Mouse (Mus musculus): ENCODE measurements around the gene Lama5. TPM values are rescaled to one million over a fixed set of nuclear protein-coding genes. Genes with fewer than 3 reads are reported as not detected.

The Lama5 gene
- polyA plus RNA-seq, 1 experiment from 2014 or later: 17.7 TPM

- Histone ChIP-seq H3K4me3 (ENCODE audit: low read length) (no peak overlapping the region), H3K4me2 (ENCODE audit: low read depth, low read length) (no peak overlapping the region), H3K4me1 (ENCODE audit: control insufficient read depth, insufficient read depth, low read length) (no peaks in the 10 kb centered on the region), H3K36me3 (ENCODE audit: control insufficient read depth, insufficient read depth) (peaks cover 9% of the 10 kb centered on the region), H3K9ac (ENCODE audit: low read length) (no peak overlapping the region), H3K27ac (ENCODE audit: low read length) (no peak overlapping the region), H3K9me3 (replicated peaks; ENCODE audit: control insufficient read depth, low read length) (no peaks in the 10 kb centered on the region), H3K27me3 (ENCODE audit: control insufficient read depth, insufficient read depth, low read length) (no peaks in the 10 kb centered on the region)
- ATAC-seq (replicated peaks; ENCODE audit: extremely low read depth, insufficient read depth, low FRiP score): no peak
- WGBS: 89% methylated on average over 10 of the region's 10 CpGs
Measured at GRCm38 (mm10) chr2:180198782-180199181, 26.9 kb downstream of the Lama5 start.

- peaks cover 12% of the 10 kb centered on the region for H3K36me3 ChIP-seq (ENCODE audit: control insufficient read depth, insufficient read depth)
- H3K4me2 ChIP-seq (ENCODE audit: low read depth, low read length): no peak overlapping the region
Measured at GRCm38 (mm10) chr2:180197323-180198037, 28.2 kb downstream of the Lama5 start.

GRCm38 (mm10) chr2:180196610-180197322, 28.9 kb downstream of the Lama5 start:
- no peaks in the 10 kb centered on the region for H3K4me1 ChIP-seq (ENCODE audit: control insufficient read depth, insufficient read depth, low read length)
- WGBS: 70% methylated on average over 11 of the region's 12 CpGs
- ATAC-seq (replicated peaks; ENCODE audit: extremely low read depth, insufficient read depth, low FRiP score): no peak
- H3K9ac ChIP-seq (ENCODE audit: low read length): no peak overlapping the region
- no peaks in the 10 kb centered on the region for H3K27me3 ChIP-seq (ENCODE audit: control insufficient read depth, insufficient read depth, low read length)
- H3K9me3 ChIP-seq (replicated peaks; ENCODE audit: control insufficient read depth, low read length): no peaks in the 10 kb centered on the region
- H3K27ac ChIP-seq (ENCODE audit: low read length): no peak overlapping the region
- peaks cover 12% of the 10 kb centered on the region for H3K36me3 ChIP-seq (ENCODE audit: control insufficient read depth, insufficient read depth)
- H3K4me2 ChIP-seq (ENCODE audit: low read depth, low read length): no peak overlapping the region
- H3K4me3 ChIP-seq (ENCODE audit: low read length): no peak overlapping the region

More at GRCm38 (mm10) chr2:180197323-180198037, 28.2 kb downstream of the Lama5 start:
- no peaks in the 10 kb centered on the region for H3K4me1 ChIP-seq (ENCODE audit: control insufficient read depth, insufficient read depth, low read length)
- no peak for ATAC-seq (replicated peaks; ENCODE audit: extremely low read depth, insufficient read depth, low FRiP score)
- no peaks in the 10 kb centered on the region for H3K27me3 ChIP-seq (ENCODE audit: control insufficient read depth, insufficient read depth, low read length)
- no peak overlapping the region for H3K27ac ChIP-seq (ENCODE audit: low read length)
- no peaks in the 10 kb centered on the region for H3K9me3 ChIP-seq (replicated peaks; ENCODE audit: control insufficient read depth, low read length)
- no peak overlapping the region for H3K9ac ChIP-seq (ENCODE audit: low read length)
- no peak overlapping the region for H3K4me3 ChIP-seq (ENCODE audit: low read length)
- 83% methylated on average over 10 of the region's 10 CpGs for WGBS

GRCm38 (mm10) chr2:180187362-180187761, 38.3 kb downstream of the Lama5 start:
- no peak overlapping the region for H3K4me2 ChIP-seq (ENCODE audit: low read depth, low read length)
- 88% methylated on average over 11 of the region's 11 CpGs for WGBS
- no peak for ATAC-seq (replicated peaks; ENCODE audit: extremely low read depth, insufficient read depth, low FRiP score)
- no peak overlapping the region for H3K9ac ChIP-seq (ENCODE audit: low read length)
- peaks cover 6% of the 10 kb centered on the region; the same call in 1 of the 2 replicates for H3K36me3 ChIP-seq (ENCODE audit: control insufficient read depth, insufficient read depth)
- no peak overlapping the region for H3K4me3 ChIP-seq (ENCODE audit: low read length)
- H3K4me1 ChIP-seq (ENCODE audit: control insufficient read depth, insufficient read depth, low read length): no peaks in the 10 kb centered on the region
- no peak overlapping the region for H3K27ac ChIP-seq (ENCODE audit: low read length)
- H3K9me3 ChIP-seq (replicated peaks; ENCODE audit: control insufficient read depth, low read length): no peaks in the 10 kb centered on the region
- no peaks in the 10 kb centered on the region for H3K27me3 ChIP-seq (ENCODE audit: control insufficient read depth, insufficient read depth, low read length)

- no peak overlapping the region for H3K9ac ChIP-seq (ENCODE audit: low read length)
- WGBS: 86% methylated on average over 14 of the region's 14 CpGs
- H3K27me3 ChIP-seq (ENCODE audit: control insufficient read depth, insufficient read depth, low read length): no peaks in the 10 kb centered on the region
- peaks cover 9% of the 10 kb centered on the region; the same call in 1 of the 2 replicates for H3K36me3 ChIP-seq (ENCODE audit: control insufficient read depth, insufficient read depth)
- H3K4me1 ChIP-seq (ENCODE audit: control insufficient read depth, insufficient read depth, low read length): no peaks in the 10 kb centered on the region
- H3K27ac ChIP-seq (ENCODE audit: low read length): no peak overlapping the region
- H3K9me3 ChIP-seq (replicated peaks; ENCODE audit: control insufficient read depth, low read length): no peaks in the 10 kb centered on the region
- H3K4me3 ChIP-seq (ENCODE audit: low read length): no peak overlapping the region
- ATAC-seq (replicated peaks; ENCODE audit: extremely low read depth, insufficient read depth, low FRiP score): no peak
- no peak overlapping the region for H3K4me2 ChIP-seq (ENCODE audit: low read depth, low read length)
Measured at GRCm38 (mm10) chr2:180185686-180186085, 40.0 kb downstream of the Lama5 start.

GRCm38 (mm10) chr2:180184752-180185109, 40.9 kb downstream of the Lama5 start:
- no peaks in the 10 kb centered on the region for H3K9me3 ChIP-seq (replicated peaks; ENCODE audit: control insufficient read depth, low read length)
- H3K36me3 ChIP-seq (ENCODE audit: control insufficient read depth, insufficient read depth): peaks cover 12% of the 10 kb centered on the region
- no peaks in the 10 kb centered on the region for H3K27me3 ChIP-seq (ENCODE audit: control insufficient read depth, insufficient read depth, low read length)
- WGBS: 84% methylated on average over 6 of the region's 6 CpGs
- H3K27ac ChIP-seq (ENCODE audit: low read length): no peak overlapping the region
- no peak overlapping the region for H3K9ac ChIP-seq (ENCODE audit: low read length)
- no peak for ATAC-seq (replicated peaks; ENCODE audit: extremely low read depth, insufficient read depth, low FRiP score)
- H3K4me3 ChIP-seq (ENCODE audit: low read length): no peak overlapping the region
- H3K4me1 ChIP-seq (ENCODE audit: control insufficient read depth, insufficient read depth, low read length): no peaks in the 10 kb centered on the region
- no peak overlapping the region for H3K4me2 ChIP-seq (ENCODE audit: low read depth, low read length)

- no peaks in the 10 kb centered on the region for H3K27me3 ChIP-seq (ENCODE audit: control insufficient read depth, insufficient read depth, low read length)
- 87% methylated on average over 24 of the region's 24 CpGs for WGBS
- peaks cover 17% of the 10 kb centered on the region for H3K36me3 ChIP-seq (ENCODE audit: control insufficient read depth, insufficient read depth)
- H3K4me1 ChIP-seq (ENCODE audit: control insufficient read depth, insufficient read depth, low read length): no peaks in the 10 kb centered on the region
- no peak overlapping the region for H3K27ac ChIP-seq (ENCODE audit: low read length)
- no peak for ATAC-seq (replicated peaks; ENCODE audit: extremely low read depth, insufficient read depth, low FRiP score)
- no peak overlapping the region for H3K9ac ChIP-seq (ENCODE audit: low read length)
- H3K4me2 ChIP-seq (ENCODE audit: low read depth, low read length): no peak overlapping the region
- no peak overlapping the region for H3K4me3 ChIP-seq (ENCODE audit: low read length)
- H3K9me3 ChIP-seq (replicated peaks; ENCODE audit: control insufficient read depth, low read length): no peaks in the 10 kb centered on the region
Measured at GRCm38 (mm10) chr2:180184011-180184751, 41.5 kb downstream of the Lama5 start.

- H3K27me3 ChIP-seq (ENCODE audit: control insufficient read depth, insufficient read depth, low read length): no peaks in the 10 kb centered on the region
Measured at GRCm38 (mm10) chr2:180181542-180181941, 44.1 kb downstream of the Lama5 start.

GRCm38 (mm10) chr2:180175725-180176124, 49.9 kb downstream of the Lama5 start:
- ATAC-seq (replicated peaks; ENCODE audit: extremely low read depth, insufficient read depth, low FRiP score): no peak
- Histone ChIP-seq H3K36me3 (ENCODE audit: control insufficient read depth, insufficient read depth) (peaks cover 56% of the 10 kb centered on the region), H3K4me3 (ENCODE audit: low read length) (no peak overlapping the region)

More at GRCm38 (mm10) chr2:180181542-180181941, 44.1 kb downstream of the Lama5 start:
- Histone ChIP-seq H3K27ac (ENCODE audit: low read length) (no peak overlapping the region), H3K9ac (ENCODE audit: low read length) (no peak overlapping the region), H3K4me2 (ENCODE audit: low read depth, low read length) (no peak overlapping the region), H3K4me3 (ENCODE audit: low read length) (no peak overlapping the region), H3K9me3 (replicated peaks; ENCODE audit: control insufficient read depth, low read length) (no peaks in the 10 kb centered on the region), H3K4me1 (ENCODE audit: control insufficient read depth, insufficient read depth, low read length) (no peaks in the 10 kb centered on the region), H3K36me3 (ENCODE audit: control insufficient read depth, insufficient read depth) (peaks cover 42% of the 10 kb centered on the region)
- 83% methylated on average over 9 of the region's 9 CpGs for WGBS
- no peak for ATAC-seq (replicated peaks; ENCODE audit: extremely low read depth, insufficient read depth, low FRiP score)

More at GRCm38 (mm10) chr2:180175725-180176124, 49.9 kb downstream of the Lama5 start:
- Histone ChIP-seq H3K4me2 (ENCODE audit: low read depth, low read length) (no peak overlapping the region), H3K9ac (ENCODE audit: low read length) (no peak overlapping the region), H3K9me3 (replicated peaks; ENCODE audit: control insufficient read depth, low read length) (no peaks in the 10 kb centered on the region), H3K27me3 (ENCODE audit: control insufficient read depth, insufficient read depth, low read length) (no peaks in the 10 kb centered on the region), H3K4me1 (ENCODE audit: control insufficient read depth, insufficient read depth, low read length) (peaks cover 15% of the 10 kb centered on the region), H3K27ac (ENCODE audit: low read length) (no peak overlapping the region)
- 90% methylated on average over 7 of the region's 7 CpGs for WGBS

Data from heart, embryonic 16.5 days (tissue).